Mouse (Mus musculus): ENCODE measurements around the gene Tnfsf10.

Tnfsf10 gene

DNA sequence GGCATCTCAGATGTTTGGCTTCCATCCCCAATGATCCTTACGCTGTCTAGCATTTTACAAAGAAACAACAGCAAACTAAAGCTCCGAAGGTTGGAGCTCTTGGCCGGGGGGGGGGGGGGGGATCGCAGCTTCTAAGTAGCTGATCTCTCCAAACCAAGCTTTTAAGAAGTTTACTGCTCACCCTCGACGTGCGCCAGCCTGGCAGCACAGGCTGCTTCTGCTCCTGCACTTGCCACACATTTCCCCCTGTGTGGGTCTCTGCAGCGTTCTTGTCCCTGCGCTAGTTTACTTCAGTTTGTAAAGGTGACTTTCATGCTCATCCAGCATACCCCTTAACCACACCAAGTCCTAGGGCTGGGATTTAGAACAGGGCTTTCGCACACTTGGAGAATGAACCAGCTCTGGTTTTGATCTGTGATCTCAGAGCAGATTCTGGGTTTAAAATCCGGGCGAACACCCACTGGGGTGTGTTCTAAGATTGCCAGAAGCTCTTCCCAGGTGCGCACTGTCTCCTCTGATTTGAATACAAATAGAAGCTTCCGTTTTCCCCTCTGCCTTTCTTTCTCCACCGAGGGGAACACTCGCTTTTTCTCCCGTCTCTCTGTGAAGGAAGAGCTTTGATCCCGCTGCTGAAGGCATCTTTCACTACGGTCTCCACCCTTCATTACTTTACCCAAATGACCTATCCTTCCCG, 53.9 kb downstream of the Tnfsf10 start:
- DNase-seq (ENCODE audit: low read depth, low spot score): no peak

DNA sequence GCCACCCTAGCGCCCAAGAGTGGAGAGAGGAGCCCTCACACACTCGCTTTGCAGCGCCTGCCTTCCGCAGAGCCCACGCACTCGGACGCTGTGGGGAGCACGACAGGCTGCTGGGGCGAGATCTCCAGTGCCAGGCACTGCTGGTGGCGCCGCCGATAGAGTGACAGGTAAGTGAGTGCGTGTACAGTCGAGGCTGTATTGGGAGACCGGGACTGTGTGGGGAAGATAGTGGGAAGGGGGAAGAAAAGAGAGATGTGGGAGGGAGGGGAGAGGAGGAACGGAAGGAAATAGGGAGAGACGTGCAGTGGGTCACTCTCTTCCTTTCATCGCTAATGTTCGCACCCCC, 54.4 kb downstream of the Tnfsf10 start, which contains the start of gene Ghsr:
Ghsr (plus strand) TSS at position 76 of the 346 bp plus-strand sequence.
- no peak for DNase-seq (ENCODE audit: low read depth, low spot score)

DNA sequence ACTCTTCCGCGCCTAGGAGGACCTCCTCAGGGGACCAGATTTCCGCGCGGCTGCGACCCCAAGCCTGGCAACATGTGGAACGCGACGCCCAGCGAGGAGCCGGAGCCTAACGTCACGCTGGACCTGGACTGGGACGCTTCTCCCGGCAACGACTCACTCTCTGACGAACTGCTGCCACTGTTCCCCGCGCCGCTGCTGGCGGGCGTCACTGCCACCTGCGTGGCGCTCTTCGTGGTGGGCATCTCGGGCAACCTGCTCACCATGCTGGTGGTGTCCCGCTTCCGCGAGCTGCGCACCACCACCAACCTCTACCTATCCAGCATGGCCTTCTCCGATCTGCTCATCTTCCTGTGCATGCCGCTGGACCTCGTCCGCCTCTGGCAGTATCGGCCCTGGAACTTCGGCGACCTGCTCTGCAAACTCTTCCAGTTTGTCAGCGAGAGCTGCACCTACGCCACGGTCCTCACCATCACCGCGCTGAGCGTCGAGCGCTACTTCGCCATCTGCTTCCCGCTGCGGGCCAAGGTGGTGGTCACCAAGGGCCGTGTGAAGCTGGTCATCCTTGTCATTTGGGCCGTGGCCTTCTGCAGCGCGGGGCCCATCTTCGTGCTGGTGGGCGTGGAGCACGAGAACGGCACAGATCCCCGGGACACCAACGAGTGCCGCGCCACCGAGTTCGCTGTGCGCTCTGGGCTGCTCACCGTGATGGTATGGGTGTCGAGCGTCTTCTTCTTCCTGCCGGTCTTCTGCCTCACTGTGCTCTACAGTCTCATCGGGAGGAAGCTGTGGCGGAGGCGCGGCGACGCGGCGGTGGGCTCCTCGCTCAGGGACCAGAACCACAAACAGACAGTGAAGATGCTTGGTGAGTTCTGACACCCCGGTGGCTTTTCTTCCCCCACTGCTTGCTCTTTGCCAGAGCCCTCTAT, 55.2 kb downstream of the Tnfsf10 start:
- no peak for DNase-seq (ENCODE audit: low read depth, low spot score)

DNA sequence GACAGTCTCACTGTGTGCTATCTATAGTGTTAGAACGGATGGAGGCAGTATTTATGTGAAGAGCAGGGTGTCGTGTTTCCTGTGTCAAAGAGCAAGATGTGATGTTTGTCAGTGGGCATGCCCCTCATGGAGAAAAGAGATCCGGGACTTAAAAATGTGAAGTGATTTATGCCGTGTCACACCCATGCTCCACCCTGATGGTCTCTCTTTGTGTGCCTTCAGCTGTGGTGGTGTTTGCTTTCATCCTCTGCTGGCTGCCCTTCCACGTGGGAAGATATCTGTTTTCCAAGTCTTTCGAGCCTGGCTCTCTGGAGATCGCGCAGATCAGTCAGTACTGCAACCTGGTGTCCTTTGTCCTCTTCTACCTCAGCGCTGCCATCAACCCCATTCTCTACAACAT, 57.6 kb downstream of the Tnfsf10 start:
- DNase-seq (ENCODE audit: low read depth, low spot score): no peak

DNA sequence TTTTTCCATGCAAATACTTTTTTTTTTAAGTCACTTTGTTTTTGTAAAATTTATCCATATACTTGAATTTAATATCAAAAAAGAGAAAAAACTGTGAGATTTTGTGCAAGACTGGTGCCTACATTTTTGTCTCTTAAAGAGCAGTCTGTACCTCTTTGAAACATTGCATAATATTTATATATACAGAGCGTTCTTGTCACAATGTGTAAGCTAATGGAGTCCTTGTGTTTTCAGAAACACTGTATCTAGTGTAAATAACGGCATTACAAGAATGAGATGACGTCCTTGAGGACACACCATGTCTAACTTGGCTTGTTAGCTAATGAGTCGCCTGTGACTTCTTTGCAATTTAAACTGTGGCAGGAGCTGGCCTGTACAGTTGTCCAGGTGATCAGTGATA, 61.1 kb downstream of the Tnfsf10 start:
- no peak for DNase-seq (ENCODE audit: low read depth, low spot score)

DNA sequence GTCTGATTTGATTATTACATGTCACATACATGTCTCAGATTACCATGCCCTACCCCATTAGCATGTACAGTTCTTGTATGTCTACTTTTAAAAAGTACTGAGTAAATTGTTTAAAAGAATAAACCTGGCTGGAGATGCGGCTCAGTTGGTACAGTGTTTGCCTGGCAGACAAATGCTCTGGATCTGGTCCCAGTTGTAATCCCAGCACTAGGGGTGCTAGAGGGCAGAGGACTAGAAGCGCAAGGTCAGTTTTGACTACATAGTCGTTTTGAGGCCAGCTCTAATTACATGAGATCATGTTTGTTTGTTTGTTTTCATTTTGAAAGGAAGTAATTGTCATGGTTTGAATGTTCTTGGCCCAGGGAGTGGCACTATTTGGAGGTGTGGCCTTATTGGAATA, 68.0 kb downstream of the Tnfsf10 start:
- no peak for DNase-seq (ENCODE audit: low read depth, low spot score)

DNA sequence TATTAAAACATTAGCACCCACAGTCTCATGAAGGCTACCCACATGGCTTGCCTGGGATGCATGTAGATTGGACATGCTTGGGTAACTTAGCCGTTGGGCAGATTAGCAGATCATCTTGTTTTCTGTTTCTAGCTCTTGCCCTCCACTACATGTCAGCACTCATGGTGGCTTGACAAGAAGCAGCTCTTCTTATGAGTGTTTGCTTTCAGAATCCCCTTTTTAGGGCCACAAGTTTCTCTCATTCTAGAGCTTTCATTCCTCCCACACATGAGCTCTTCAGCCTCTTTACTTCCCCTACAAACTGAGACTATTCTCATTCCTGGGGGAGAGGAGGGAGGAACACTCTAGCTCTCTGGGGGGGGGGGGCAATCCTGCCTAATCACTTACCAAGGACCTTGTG, 73.1 kb downstream of the Tnfsf10 start:
- no peak for DNase-seq (ENCODE audit: low read depth, low spot score)

Measured in embryo, embryonic 11.5 days (tissue).